Mouse (Mus musculus) kidney, postnatal 0 days (tissue): ENCODE measurements around the gene Mars2. TPM values are rescaled to one million over a fixed set of nuclear protein-coding genes. Genes with fewer than 3 reads are reported as not detected.

ENCODE experiments used
- ATAC-seq: fragments of 200-750 bp; cut with Nextera tagmentation; replicated peaks from 2 replicates; pipeline ENCODE4 v1.8.0; 2017; ENCODE audit warnings: low read depth, moderate number of reproducible peaks, moderate TSS enrichment, moderate library complexity; ENCODE audit not compliant: low FRiP score
- DNase-seq: peaks from one replicate; pipeline ENCODE4 v3.0.0-alpha.2; 2016; ENCODE audit warnings: low spot score
- H3K27ac ChIP-seq: fragments of 300-500 bp; sonication (generic); 2 replicates; pipeline ENCODE4 v1.5.1; 2014; ENCODE audit warnings: mild to moderate bottlenecking
- H3K27me3 ChIP-seq: fragments of 300-500 bp; sonication (generic); 2 replicates; pipeline ENCODE4 v1.6.1; 2014; ENCODE audit warnings: low read length, mixed read lengths; ENCODE audit not compliant: insufficient read depth
- H3K36me3 ChIP-seq: fragments of 300-500 bp; sonication (generic); 2 replicates; pipeline ENCODE4 v1.6.1; 2014; ENCODE audit warnings: low read length, mixed read lengths; ENCODE audit not compliant: insufficient read depth
- H3K4me1 ChIP-seq: fragments of 300-500 bp; sonication (generic); replicated peaks from 2 replicates; pipeline ENCODE4 v1.6.1; 2014; ENCODE audit warnings: antibody characterized with exemption, low read length, mixed read lengths; ENCODE audit not compliant: insufficient read depth
- H3K4me2 ChIP-seq: fragments of 300-500 bp; sonication (generic); 2 replicates; pipeline ENCODE4 v1.6.1; 2014; ENCODE audit warnings: mild to moderate bottlenecking, low read length, moderate library complexity, mixed read lengths
- H3K4me3 ChIP-seq: fragments of 300-500 bp; sonication (generic); replicated peaks from 2 replicates; pipeline ENCODE4 v1.5.1; 2014; ENCODE audit warnings: low read depth, low read length
- H3K9ac ChIP-seq: fragments of 300-500 bp; sonication (generic); 2 replicates; pipeline ENCODE4 v1.6.1; 2014; ENCODE audit warnings: low read depth, low read length
- H3K9me3 ChIP-seq: fragments of 300-500 bp; sonication (generic); replicated peaks from 2 replicates; pipeline ENCODE4 v1.6.1; 2016; ENCODE audit warnings: low read length, inconsistent platforms, mixed read lengths
- CTCF ChIP-seq: IDR thresholded peaks from 2 replicates; pipeline ENCODE4 v1.5.1; 2016; ENCODE audit warnings: antibody characterized with exemption, low read depth, mild to moderate bottlenecking, moderate library complexity
- WGBS: fragments of 180-500 bp; shearing (Covaris S2); extraction: QIAGEN DNeasy Blood & Tissue Kit; methylation state at CpG from one replicate; pipeline ENCODE4 v1.1.7; 2014; 5-methylcytosine and 5-hydroxymethylcytosine counted together
- polyA plus RNA-seq: library from polyadenylated mRNA; unstranded; fragments of >200 nt; fragmentation: Nextera tagmentation; extraction: Ambion mirVana; gene quantifications from 2 replicates; pipeline ENCODE4 v1.2.1, GENCODE M21; 2015

Gene Mars2
- polyA plus RNA-seq, 1 experiment from 2014 or later: 1.8 TPM

GRCm38 (mm10) chr1:55246374-55246773, 9.4 kb downstream of the Mars2 start:
- no peak for DNase-seq
- no peak for TF ChIP-seq CTCF
- Histone ChIP-seq H3K36me3 (no peaks in the 10 kb centered on the region), H3K9me3 (no peaks in the 10 kb centered on the region), H3K4me2 (no peak overlapping the region), H3K9ac (no peak overlapping the region), H3K27ac (no peak overlapping the region), H3K4me1 (no peaks in the 10 kb centered on the region), H3K4me3 (no peak overlapping the region), H3K27me3 (no peaks in the 10 kb centered on the region)
- ATAC-seq: no peak
- 81% methylated on average over 2 of the region's 2 CpGs for WGBS

- H3K9me3 ChIP-seq: no peaks in the 10 kb centered on the region
- ATAC-seq (no peak), DNase-seq (no peak)
- no peaks in the 10 kb centered on the region for H3K36me3 ChIP-seq
- no peak overlapping the region for H3K4me2 ChIP-seq
- H3K4me1 ChIP-seq: no peaks in the 10 kb centered on the region
- no peak overlapping the region for H3K27ac ChIP-seq
- H3K9ac ChIP-seq: no peak overlapping the region
- H3K27me3 ChIP-seq: no peaks in the 10 kb centered on the region
- H3K4me3 ChIP-seq: no peak overlapping the region
- TF ChIP-seq CTCF: no peak
- 33% methylated on average over 2 of the region's 2 CpGs for WGBS
These were observed 27.4 kb downstream of the Mars2 start for GRCm38 (mm10) chr1:55264385-55264784.

- Histone ChIP-seq H3K36me3 (no peaks in the 10 kb centered on the region), H3K4me2 (no peak overlapping the region), H3K27ac (no peak overlapping the region), H3K4me1 (no peaks in the 10 kb centered on the region), H3K27me3 (no peaks in the 10 kb centered on the region), H3K4me3 (no peak overlapping the region), H3K9me3 (no peaks in the 10 kb centered on the region), H3K9ac (no peak overlapping the region)
- ATAC-seq: no peak
- WGBS: 68% methylated on average over 2 of the region's 2 CpGs
- no peak for DNase-seq
- TF ChIP-seq CTCF: peak; percentile 37; the same call in 1 of the 2 replicates
These were observed 28.5 kb downstream of the Mars2 start for GRCm38 (mm10) chr1:55265447-55265846.

GRCm38 (mm10) chr1:55279081-55279480, 42.1 kb downstream of the Mars2 start:
- ATAC-seq (no peak), DNase-seq (no peak)
- H3K4me1 ChIP-seq: no peaks in the 10 kb centered on the region
- H3K9ac ChIP-seq: no peak overlapping the region
- H3K4me3 ChIP-seq: no peak overlapping the region
- H3K9me3 ChIP-seq: no peaks in the 10 kb centered on the region
- H3K27me3 ChIP-seq: no peaks in the 10 kb centered on the region
- H3K4me2 ChIP-seq: no peak overlapping the region
- TF ChIP-seq CTCF: no peak
- no peaks in the 10 kb centered on the region for H3K36me3 ChIP-seq
- no peak overlapping the region for H3K27ac ChIP-seq
- 83% methylated on average over 9 of the region's 9 CpGs for WGBS

Other genes starting within 250 kb of the Mars2 start
- 271 and 294 TPM in 2 replicates for gene Sf3b1, start 209.7 kb upstream of the Mars2 start, polyA plus RNA-seq
- 23.9 and 25.5 TPM in 2 replicates for gene Coq10b, start 184.4 kb upstream of the Mars2 start, polyA plus RNA-seq
- 528 and 576 TPM in 2 replicates for gene Hspe1, start 149.0 kb upstream of the Mars2 start, polyA plus RNA-seq
- 315 and 358 TPM in 2 replicates for gene Hspd1, start 148.9 kb upstream of the Mars2 start, polyA plus RNA-seq
- 122 TPM in 2 replicates for gene Mob4, start 105.9 kb upstream of the Mars2 start, polyA plus RNA-seq
- gene Rftn2, start 10.4 kb upstream of the Mars2 start, polyA plus RNA-seq: 7.0 TPM in 2 replicates
- 0.72 and 1.7 TPM in 2 replicates for gene Boll, start 126.3 kb downstream of the Mars2 start, polyA plus RNA-seq
- 3.9 and 4.2 TPM in 2 replicates for gene Plcl1, start 168.7 kb downstream of the Mars2 start, polyA plus RNA-seq